Mouse (Mus musculus): ENCODE data around the gene Pomt1.

Pomt1 gene

GRCm38 (mm10) chr2:32235886-32236759 is at the start of gene Pomt1:
TSS of gene Pomt1 (plus strand) at chr2:32236590.
- peak; percentile 92 to 94 for DNase-seq

GRCm38 (mm10) chr2:32187019-32187551 is 49.3 kb upstream of the Pomt1 start:
- no peak for DNase-seq

GRCm38 (mm10) chr2:32187649-32188048 is 48.7 kb upstream of the Pomt1 start:
- no peak for DNase-seq

GRCm38 (mm10) chr2:32189060-32189681 is 47.2 kb upstream of the Pomt1 start:
- no peak for DNase-seq

GRCm38 (mm10) chr2:32190620-32191019 is 45.8 kb upstream of the Pomt1 start:
- DNase-seq, result no peak

GRCm38 (mm10) chr2:32191872-32192507 is 44.4 kb upstream of the Pomt1 start:
- DNase-seq, result peak; percentile 67 to 86

GRCm38 (mm10) chr2:32198977-32199376 is 37.4 kb upstream of the Pomt1 start:
- DNase-seq, result no peak

- no peak for DNase-seq
Observed at GRCm38 (mm10) chr2:32200033-32200432, 36.4 kb upstream of the Pomt1 start.

GRCm38 (mm10) chr2:32200712-32201111 is 35.7 kb upstream of the Pomt1 start:
- DNase-seq, result no peak

GRCm38 (mm10) chr2:32201527-32201926 is 34.9 kb upstream of the Pomt1 start:
- peak in 1 of 2 experiments; percentile 17 for DNase-seq

GRCm38 (mm10) chr2:32203853-32204252 is 32.5 kb upstream of the Pomt1 start:
- no peak for DNase-seq

- peak; percentile 72 to 79 for DNase-seq
Observed at GRCm38 (mm10) chr2:32207682-32208081, 28.7 kb upstream of the Pomt1 start.

- DNase-seq, result no peak
Observed at GRCm38 (mm10) chr2:32211689-32212088, 24.7 kb upstream of the Pomt1 start.

GRCm38 (mm10) chr2:32213000-32213399 is 23.4 kb upstream of the Pomt1 start:
- DNase-seq, result peak in 1 of 2 experiments; percentile 44

- no peak for DNase-seq
Observed at GRCm38 (mm10) chr2:32215576-32215975, 20.8 kb upstream of the Pomt1 start.

GRCm38 (mm10) chr2:32216506-32216905 is 19.9 kb upstream of the Pomt1 start:
- no peak for DNase-seq

GRCm38 (mm10) chr2:32217656-32218055 is 18.7 kb upstream of the Pomt1 start:
- DNase-seq, result no peak

- no peak for DNase-seq
Observed at GRCm38 (mm10) chr2:32218113-32218512, 18.3 kb upstream of the Pomt1 start.

- peak; percentile 82 to 84 for DNase-seq
Observed at GRCm38 (mm10) chr2:32218541-32219334, 17.7 kb upstream of the Pomt1 start.

GRCm38 (mm10) chr2:32219501-32219900 is 16.9 kb upstream of the Pomt1 start:
- peak; percentile 24 to 58 for DNase-seq

GRCm38 (mm10) chr2:32220021-32220420 is 16.4 kb upstream of the Pomt1 start:
- no peak for DNase-seq

GRCm38 (mm10) chr2:32220969-32221368 is 15.4 kb upstream of the Pomt1 start:
- DNase-seq, result no peak

Data from kidney, postnatal 36 days (tissue).